In genomic region chr11:108752765-108753164, GRCm38 (mm10) we compare ENCODE assay signal across 14 mouse cellular contexts.
DNase-seq lines count a peak whose midpoint lies in the region; ATAC-seq and TF ChIP-seq lines count a peak whose summit lies in the region.
"Had no signal": no experiment of that assay in that cellular context is flagged by ENCODE, and none has a peak within 500 bp of the region (broad histone marks: within the 10 kb centered on the region; RNA-seq: fewer than 3 reads in every experiment).

No protein-coding gene starts in this region.

- no peak overlapping the region for H3K4me3 ChIP-seq in heart, postnatal 0 days (ENCODE audit: low read depth, low read length)
- no peak overlapping the region for H3K4me3 ChIP-seq in embryonic facial prominence, embryonic 14.5 days (ENCODE audit: low read depth, low read length)
- no peak overlapping the region for H3K4me3 ChIP-seq in embryonic facial prominence, embryonic 15.5 days (replicated peaks)
- H3K4me3 ChIP-seq: kidney, embryonic 15.5 days; limb, embryonic 15.5 days; neural tube, embryonic 13.5 days had no signal

- no peaks in the 10 kb centered on the region for H3K9me3 ChIP-seq in heart, postnatal 0 days (replicated peaks; ENCODE audit: control insufficient read depth, low read length)
- no peaks in the 10 kb centered on the region for H3K9me3 ChIP-seq in embryonic facial prominence, embryonic 14.5 days (ENCODE audit: control insufficient read depth, low read length)
- H3K9me3 ChIP-seq in embryonic facial prominence, embryonic 15.5 days (replicated peaks), result no peaks in the 10 kb centered on the region
- H3K9me3 ChIP-seq: kidney, embryonic 15.5 days; limb, embryonic 15.5 days; neural tube, embryonic 13.5 days had no signal

- H3K27ac ChIP-seq in heart, postnatal 0 days (ENCODE audit: low read depth), result peak overlapping the region; percentile 21; the same call in 1 of the 2 replicates
- H3K27ac ChIP-seq in embryonic facial prominence, embryonic 14.5 days (replicated peaks; ENCODE audit: low read depth, low read length), result peak overlapping the region; percentile 57; the same call in 1 of the 2 replicates
- H3K27ac ChIP-seq in embryonic facial prominence, embryonic 15.5 days (replicated peaks), result peak overlapping the region; percentile 52; the same call in 1 of the 2 replicates

- intact Hi-C loops in heart, postnatal 36 days (cut with DNase I), result no loop called here

- no peak for TF ChIP-seq EP300 in heart, postnatal 0 days (IDR thresholded peaks at IDR 0.05; ENCODE audit: low read depth)

- H3K9ac ChIP-seq in heart, postnatal 0 days (replicated peaks; ENCODE audit: low read depth, low read length), result no peak overlapping the region
- H3K9ac ChIP-seq in embryonic facial prominence, embryonic 14.5 days (ENCODE audit: low read depth, low read length), result no peak overlapping the region
- H3K9ac ChIP-seq in embryonic facial prominence, embryonic 15.5 days, result no peak overlapping the region
- H3K9ac ChIP-seq: kidney, embryonic 15.5 days; limb, embryonic 15.5 days; neural tube, embryonic 13.5 days had no signal

- H3K4me2 ChIP-seq in heart, postnatal 0 days (ENCODE audit: low read depth, low read length), result no peak overlapping the region
- no peak overlapping the region for H3K4me2 ChIP-seq in embryonic facial prominence, embryonic 14.5 days (ENCODE audit: low read depth, low read length)
- H3K4me2 ChIP-seq in embryonic facial prominence, embryonic 15.5 days (replicated peaks), result no peak overlapping the region
- H3K4me2 ChIP-seq: kidney, embryonic 15.5 days; limb, embryonic 15.5 days; midbrain, embryonic 11.5 days; neural tube, embryonic 13.5 days had no signal

- peaks cover 31% of the 10 kb centered on the region for H3K4me1 ChIP-seq in heart, postnatal 0 days (ENCODE audit: control insufficient read depth, insufficient read depth)
- H3K4me1 ChIP-seq in embryonic facial prominence, embryonic 14.5 days (ENCODE audit: control insufficient read depth, insufficient read depth, low read length), result peaks cover 33% of the 10 kb centered on the region
- peaks cover 37% of the 10 kb centered on the region for H3K4me1 ChIP-seq in embryonic facial prominence, embryonic 15.5 days

- no peak for TF ChIP-seq CTCF in heart, postnatal 0 days (IDR thresholded peaks at IDR 0.05; ENCODE audit: low read depth)

- H3K36me3 ChIP-seq in heart, postnatal 0 days (replicated peaks; ENCODE audit: control insufficient read depth, insufficient read depth, low read length), result no peaks in the 10 kb centered on the region
- no peaks in the 10 kb centered on the region for H3K36me3 ChIP-seq in embryonic facial prominence, embryonic 14.5 days (ENCODE audit: control insufficient read depth, insufficient read depth, low read length)
- no peaks in the 10 kb centered on the region for H3K36me3 ChIP-seq in embryonic facial prominence, embryonic 15.5 days
- H3K36me3 ChIP-seq: kidney, embryonic 15.5 days; limb, embryonic 15.5 days; neural tube, embryonic 13.5 days had no signal

- H3K27me3 ChIP-seq in heart, postnatal 0 days (ENCODE audit: control insufficient read depth, insufficient read depth, low read length), result no peaks in the 10 kb centered on the region
- H3K27me3 ChIP-seq in embryonic facial prominence, embryonic 14.5 days (replicated peaks; ENCODE audit: control insufficient read depth, insufficient read depth, low read length), result no peaks in the 10 kb centered on the region
- H3K27me3 ChIP-seq in embryonic facial prominence, embryonic 15.5 days, result no peaks in the 10 kb centered on the region
- H3K27me3 ChIP-seq: kidney, embryonic 15.5 days; limb, embryonic 15.5 days; neural tube, embryonic 13.5 days had no signal

- DNase-seq in heart, adult 11 months, result peak; percentile 50
- DNase-seq in heart, postnatal 36 days, result no peak
- DNase-seq in heart, postnatal 0 days (ENCODE audit: low spot score), result no peak
- no peak for DNase-seq in heart, adult 9 months (ENCODE audit: low spot score in 2 of 2)
- no peak for DNase-seq in embryonic facial prominence, embryonic 14.5 days (ENCODE audit: low spot score)
- DNase-seq in adrenal gland, adult 2 months, result no peak
- DNase-seq: B cell, adult 2 months had no signal

- WGBS in heart, postnatal 0 days, result 73% methylated on average over 2 of the region's 2 CpGs
- 70% methylated on average over 2 of the region's 2 CpGs for WGBS in embryonic facial prominence, embryonic 14.5 days
- WGBS in embryonic facial prominence, embryonic 15.5 days, result 52% methylated on average over 2 of the region's 2 CpGs

- no peak for ATAC-seq in heart, postnatal 0 days (ENCODE audit: insufficient read depth, low read depth)
- ATAC-seq in embryonic facial prominence, embryonic 14.5 days (ENCODE audit: low read depth), result no peak
- ATAC-seq in embryonic facial prominence, embryonic 15.5 days (ENCODE audit: insufficient number of reproducible peaks, low FRiP score, low TSS enrichment, low read depth), result no peak
- ATAC-seq: activated CD4-positive, CD25-positive, alpha-beta regulatory T cell, adult 4 months; hindbrain, embryonic 16.5 days had no signal
